ENCODE assay signal across 8 mouse cellular contexts in the genomic region with DNA sequence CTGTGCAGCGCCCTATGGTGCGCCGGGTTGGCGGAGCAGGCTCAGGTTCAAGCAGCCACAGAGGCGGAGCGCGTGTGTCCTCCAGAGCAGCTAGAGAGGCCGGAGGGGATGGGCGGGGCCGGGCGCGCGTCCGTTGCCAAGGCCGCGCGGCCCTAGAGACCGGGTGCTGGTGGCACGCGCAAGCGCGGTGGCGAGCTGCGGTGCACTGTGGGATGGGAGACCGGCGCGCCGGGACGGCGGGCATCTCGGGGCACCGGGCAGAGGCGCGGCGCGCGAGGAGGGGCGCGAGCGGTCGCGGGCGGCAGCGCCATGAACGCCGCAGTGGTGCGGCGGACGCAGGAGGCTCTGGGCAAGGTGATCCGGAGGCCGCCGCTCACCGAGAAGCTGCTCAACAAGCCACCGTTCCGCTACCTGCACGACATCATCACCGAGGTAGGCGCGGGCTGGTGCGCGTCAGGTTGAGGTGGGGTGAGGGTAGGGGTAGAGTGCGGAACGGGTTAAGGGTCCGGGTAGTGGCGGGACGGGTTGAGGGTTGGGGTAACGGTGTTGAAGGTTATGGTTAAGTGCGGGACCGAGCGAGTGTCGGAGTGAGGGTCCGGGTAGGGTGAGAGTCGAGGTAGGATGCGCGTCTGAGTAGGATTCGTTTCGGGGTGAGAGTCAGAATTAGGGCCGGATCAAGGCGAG. TPM values are rescaled to one million over a fixed set of nuclear protein-coding genes. Genes with fewer than 3 reads are reported as not detected.
DNase-seq lines count a peak whose midpoint lies in the region; ATAC-seq and TF ChIP-seq lines count a peak whose summit lies in the region.

A gene (plus strand): TSS at position 191 of the 684 bp plus-strand sequence.

- no peak for TF ChIP-seq POLR2A in ES-Bruce4 (IDR thresholded peaks at IDR 0.05; ENCODE audit: insufficient read depth, low read length)
- peak; percentile 63; the same call in 1 of the 2 replicates for TF ChIP-seq POLR2A in lung, adult 2 months (IDR thresholded peaks at IDR 0.05; ENCODE audit: borderline replicate concordance, extremely low read depth, low read depth, low read length)

- peaks cover 2% of the 10 kb centered on the region for H3K4me1 ChIP-seq in ES-Bruce4 (ENCODE audit: control insufficient read depth, insufficient read depth, low read length)
- H3K4me1 ChIP-seq in forebrain, embryonic 14.5 days (ENCODE audit: control insufficient read depth, insufficient read depth, low read length) = peaks cover 9% of the 10 kb centered on the region
- H3K4me1 ChIP-seq in lung, adult 2 months (ENCODE audit: control insufficient read depth, insufficient read depth, low read length) = peaks cover 5% of the 10 kb centered on the region

- intact Hi-C loops in heart, postnatal 25 days (cut with DNase I) = no loop called here

- peak within 1 kb of the TSS; percentile 90 for H3K4me3 ChIP-seq in ES-Bruce4 (ENCODE audit: low read depth, low read length)
- peak within 1 kb of the TSS; percentile 84 for H3K4me3 ChIP-seq in forebrain, embryonic 14.5 days (ENCODE audit: low read depth, low read length)
- H3K4me3 ChIP-seq in lung, adult 2 months (replicated peaks; ENCODE audit: extremely low read depth, low read depth, low read length) = peak within 1 kb of the TSS; percentile 76

- H3K36me3 ChIP-seq in ES-Bruce4 (ENCODE audit: control insufficient read depth, insufficient read depth, low read length, poor library complexity, severe bottlenecking) = no peaks in the 10 kb centered on the region
- no peaks in the 10 kb centered on the region for H3K36me3 ChIP-seq in forebrain, embryonic 14.5 days (ENCODE audit: control insufficient read depth, insufficient read depth, low read length)

- peak; percentile 95 for DNase-seq in forebrain, embryonic 14.5 days (ENCODE audit: low spot score)
- DNase-seq in heart, postnatal 25 days (ENCODE audit: low spot score) = peak; percentile 81
- peak; percentile 84 to 94 for DNase-seq in layer of hippocampus, adult 18-20 months (ENCODE audit: low spot score in 2 of 2)
- DNase-seq in lung, adult 2 months = peak; percentile 89
- peak; percentile 87 to 89 for DNase-seq in thymus, adult 18-20 months

- no peak for TF ChIP-seq CTCF in ES-Bruce4 (IDR thresholded peaks at IDR 0.05; ENCODE audit: low read depth, low read length)
- no peak for TF ChIP-seq CTCF in lung, adult 2 months (IDR thresholded peaks at IDR 0.05; ENCODE audit: insufficient read depth, low read length)

- under 1% methylated on average over 72 of the region's 79 CpGs for WGBS in forebrain, embryonic 14.5 days
- under 1% methylated on average over 79 of the region's 79 CpGs for WGBS in lung, adult 2 months

- peak within 1 kb of the TSS; percentile 50 for H3K9ac ChIP-seq in ES-Bruce4 (ENCODE audit: low read depth, poor library complexity, severe bottlenecking)
- peak within 1 kb of the TSS; percentile 87 for H3K9ac ChIP-seq in forebrain, embryonic 14.5 days (ENCODE audit: low read length)

- no peak within 1 kb of the TSS for H3K27ac ChIP-seq in ES-Bruce4 (ENCODE audit: insufficient read depth, low read length)
- no peak within 1 kb of the TSS for H3K27ac ChIP-seq in forebrain, embryonic 14.5 days (ENCODE audit: low read depth, low read length)

- no peaks in the 10 kb centered on the region for H3K9me3 ChIP-seq in ES-Bruce4 (replicated peaks; ENCODE audit: control insufficient read depth, insufficient read depth, low read length, poor library complexity, severe bottlenecking)
- no peaks in the 10 kb centered on the region for H3K9me3 ChIP-seq in forebrain, embryonic 14.5 days (replicated peaks; ENCODE audit: control insufficient read depth, low read length)

- no peak for TF ChIP-seq EP300 in ES-Bruce4 (IDR thresholded peaks at IDR 0.05; ENCODE audit: insufficient read depth, low read depth, low read length)

- no peaks in the 10 kb centered on the region for H3K27me3 ChIP-seq in ES-Bruce4 (ENCODE audit: control insufficient read depth, insufficient read depth, low read length, poor library complexity, severe bottlenecking)
- H3K27me3 ChIP-seq in forebrain, embryonic 14.5 days (replicated peaks; ENCODE audit: control insufficient read depth, insufficient read depth, low read length) = no peaks in the 10 kb centered on the region

- peak within 1 kb of the TSS; percentile 78 for H3K4me2 ChIP-seq in forebrain, embryonic 14.5 days (ENCODE audit: low read length)

- ATAC-seq in cerebellum, adult (ENCODE audit: insufficient number of reproducible peaks, low FRiP score, low TSS enrichment) = peak; percentile 97
- ATAC-seq in forebrain, embryonic 14.5 days = peak; percentile 100
- ATAC-seq in neutrophil, adult 5-6 weeks (ENCODE audit: extremely low read depth, insufficient number of reproducible peaks, low FRiP score, poor library complexity, severe bottlenecking) = peak; percentile 82

RNA-seq across cellular contexts. Expression of the gene that starts here (rescaled TPM):
- polyA plus RNA-seq in ES-Bruce4 (2011; ENCODE audit: insufficient read depth, insufficient read length, low read depth, missing spikeins) = 12.1 and 15.7 TPM in 2 replicates
- polyA plus RNA-seq in forebrain, embryonic 14.5 days (2014; fragmentation: Nextera tagmentation; extraction: Ambion mirVana) = 6.1 and 6.5 TPM in 2 replicates
- 1 to 10 TPM; 5.7 to 5.9 TPM for total RNA-seq in heart, postnatal 25 days (2021)
- 10 to 100 TPM; 14.3 to 14.6 TPM for total RNA-seq in layer of hippocampus, adult 18-20 months (2021)
- 16.1 and 20.2 TPM in 2 replicates for polyA plus RNA-seq in lung, adult 2 months (2012; rRNA removed)
- 7.2 and 8.4 TPM in 2 replicates for total RNA-seq in neutrophil, adult 5-6 weeks (2017)
